ENCODE assay signal across 11 mouse cellular contexts in genomic region chr17:6008590-6008989, GRCm38 (mm10).
A peak's percentile ranks its signal among the peaks of the same experiment; 100 is the strongest.
DNase-seq lines count a peak whose midpoint lies in the region; ATAC-seq and TF ChIP-seq lines count a peak whose summit lies in the region.
"Had no signal": no experiment of that assay in that cellular context is flagged by ENCODE, and none has a peak within 500 bp of the region (broad histone marks: within the 10 kb centered on the region; RNA-seq: fewer than 3 reads in every experiment).

No protein-coding gene starts in this region.

- ATAC-seq in hematopoietic stem cell, adult 5-6 weeks (replicated peaks in 1 of 2; ENCODE audit: insufficient read depth in 1 of 2, low FRiP score in 2 of 2, low TSS enrichment in 1 of 2, low read depth in 1 of 2, poor library complexity in 2 of 2, severe bottlenecking in 2 of 2), result peak; percentile 51 to 75
- peak; percentile 61 for ATAC-seq in megakaryocyte-erythroid progenitor cell, adult 5-6 weeks (replicated peaks; ENCODE audit: low FRiP score, low TSS enrichment, poor library complexity, severe bottlenecking)
- no peak for ATAC-seq in intestine, embryonic 16.5 days
- ATAC-seq: intestine, postnatal 0 days had no signal

- no peak for TF ChIP-seq POLR2A in testis, adult 2 months (IDR thresholded peaks at IDR 0.05; ENCODE audit: control insufficient read depth, low read depth, low read length)
- TF ChIP-seq POLR2A in cerebellum, adult 2 months (IDR thresholded peaks at IDR 0.05; ENCODE audit: borderline replicate concordance, insufficient read depth, low read length), result no peak

- H3K4me3 ChIP-seq in testis, adult 2 months (ENCODE audit: control insufficient read depth, low read depth, low read length), result peak overlapping the region; percentile 76
- no peak overlapping the region for H3K4me3 ChIP-seq in intestine, embryonic 16.5 days (ENCODE audit: low read length)
- no peak overlapping the region for H3K4me3 ChIP-seq in cerebellum, adult 2 months (replicated peaks; ENCODE audit: insufficient read depth, low read depth, low read length)
- H3K4me3 ChIP-seq: midbrain, embryonic 10.5 days had no signal

- no peak overlapping the region for H3K9ac ChIP-seq in intestine, embryonic 16.5 days (ENCODE audit: low read depth, low read length)

- DNase-seq in testis, postnatal 10 days (ENCODE audit: low spot score), result no peak
- no peak for DNase-seq in cerebellum, adult 9-10 months
- no peak for DNase-seq in cerebellum, adult 2 months
- DNase-seq: thymus, adult 2 months had no signal

- peaks cover 17% of the 10 kb centered on the region for H3K4me1 ChIP-seq in testis, adult 2 months (ENCODE audit: control insufficient read depth, insufficient read depth, low read length)
- peaks cover 16% of the 10 kb centered on the region for H3K4me1 ChIP-seq in intestine, embryonic 16.5 days (ENCODE audit: control insufficient read depth, insufficient read depth, low read length)
- peaks cover 20% of the 10 kb centered on the region for H3K4me1 ChIP-seq in cerebellum, adult 2 months (ENCODE audit: control insufficient read depth, insufficient read depth, low read length)

- 82% methylated on average over 11 of the region's 11 CpGs for WGBS in intestine, embryonic 16.5 days
- WGBS in cerebellum, adult 2 months, result 89% methylated on average over 11 of the region's 11 CpGs

- no peaks in the 10 kb centered on the region for H3K27me3 ChIP-seq in testis, adult 2 months (ENCODE audit: control insufficient read depth, insufficient read depth, low read length)
- no peaks in the 10 kb centered on the region for H3K27me3 ChIP-seq in intestine, embryonic 16.5 days (replicated peaks; ENCODE audit: control insufficient read depth, insufficient read depth, low read length)
- H3K27me3 ChIP-seq in cerebellum, adult 2 months (ENCODE audit: control insufficient read depth, insufficient read depth, low read length), result no peaks in the 10 kb centered on the region

- no peak for TF ChIP-seq CTCF in testis, adult 2 months (IDR thresholded peaks at IDR 0.05; ENCODE audit: control insufficient read depth, insufficient read depth, insufficient replicate concordance, low read depth, low read length)
- TF ChIP-seq CTCF in cerebellum, adult 2 months (IDR thresholded peaks at IDR 0.05; ENCODE audit: borderline replicate concordance, insufficient read depth, low read depth, low read length), result no peak

- no peak overlapping the region for H3K4me2 ChIP-seq in intestine, embryonic 16.5 days (ENCODE audit: low read depth, low read length)

- no peaks in the 10 kb centered on the region for H3K9me3 ChIP-seq in intestine, embryonic 16.5 days (ENCODE audit: control insufficient read depth, low read length)
- H3K9me3 ChIP-seq: G1E; midbrain, embryonic 10.5 days had no signal

- peak overlapping the region; percentile 28 for H3K27ac ChIP-seq in testis, adult 2 months (ENCODE audit: control insufficient read depth, insufficient read depth, low read depth, low read length)
- no peak overlapping the region for H3K27ac ChIP-seq in intestine, embryonic 16.5 days (ENCODE audit: low read length)
- no peak overlapping the region; the same call in 1 of the 2 replicates for H3K27ac ChIP-seq in cerebellum, adult 2 months (ENCODE audit: insufficient read depth, low read length)
- H3K27ac ChIP-seq: midbrain, embryonic 10.5 days had no signal

- H3K36me3 ChIP-seq in testis, adult 2 months (ENCODE audit: control insufficient read depth, insufficient read depth, low read length), result no peaks in the 10 kb centered on the region
- H3K36me3 ChIP-seq in intestine, embryonic 16.5 days (ENCODE audit: control insufficient read depth, insufficient read depth, low read length), result no peaks in the 10 kb centered on the region; the same call in 1 of the 2 replicates
- H3K36me3 ChIP-seq: G1E; midbrain, embryonic 10.5 days had no signal
